Mouse (Mus musculus): ENCODE results near the gene Higd2a.
"Not testable (repeated sequence)": the region's sequence is repeated elsewhere in the genome, so short reads cannot be mapped to it uniquely, and the experiment has no call there.

Gene Higd2a

GRCm38 (mm10) chr13:54582126-54582525 is 7.9 kb upstream of the Higd2a start:
- in situ Hi-C loops (cut with MboI), result no loop called here

DNA sequence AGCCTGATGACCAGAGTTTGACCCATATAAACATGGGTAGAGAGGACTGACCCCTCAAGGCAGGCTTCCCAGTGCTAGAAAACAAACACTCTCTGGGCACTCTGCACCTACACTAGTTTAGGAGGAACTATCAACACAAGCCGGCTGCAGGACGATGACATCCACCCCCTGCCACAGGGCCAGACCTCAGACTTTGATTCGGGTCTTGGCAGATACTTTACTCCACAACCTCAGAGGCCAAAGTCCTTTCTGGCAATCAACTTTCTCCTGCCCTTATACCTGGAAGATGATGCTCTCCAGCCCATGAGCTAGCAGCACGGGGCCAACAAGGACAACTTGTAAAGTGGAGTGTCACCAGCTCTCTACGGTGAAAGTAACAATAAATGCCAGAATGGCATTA is 7.1 kb upstream of the Higd2a start:
- in situ Hi-C loops (cut with MboI), result no loop called here

DNA sequence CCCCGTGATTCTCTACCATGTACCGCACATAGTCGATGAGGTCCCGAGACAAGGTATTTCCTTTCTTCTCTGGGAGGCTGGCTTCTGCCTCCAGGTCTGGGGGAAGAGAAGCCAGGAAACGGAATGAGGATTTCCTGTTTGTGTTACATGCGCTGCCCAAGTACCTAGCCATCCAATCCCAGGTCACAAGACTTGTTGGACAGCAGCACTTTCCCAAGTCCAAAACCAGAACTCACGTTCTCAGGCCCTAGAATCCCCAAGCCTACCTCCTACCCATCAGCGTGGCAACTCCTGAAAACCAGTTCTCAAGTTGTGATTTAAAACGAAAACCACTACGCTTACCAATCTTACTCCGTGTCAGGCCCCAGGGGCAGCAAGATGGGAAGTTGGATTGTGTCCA is 4.2 kb upstream of the Higd2a start:
- in situ Hi-C loops (cut with MboI), result no loop called here

DNA sequence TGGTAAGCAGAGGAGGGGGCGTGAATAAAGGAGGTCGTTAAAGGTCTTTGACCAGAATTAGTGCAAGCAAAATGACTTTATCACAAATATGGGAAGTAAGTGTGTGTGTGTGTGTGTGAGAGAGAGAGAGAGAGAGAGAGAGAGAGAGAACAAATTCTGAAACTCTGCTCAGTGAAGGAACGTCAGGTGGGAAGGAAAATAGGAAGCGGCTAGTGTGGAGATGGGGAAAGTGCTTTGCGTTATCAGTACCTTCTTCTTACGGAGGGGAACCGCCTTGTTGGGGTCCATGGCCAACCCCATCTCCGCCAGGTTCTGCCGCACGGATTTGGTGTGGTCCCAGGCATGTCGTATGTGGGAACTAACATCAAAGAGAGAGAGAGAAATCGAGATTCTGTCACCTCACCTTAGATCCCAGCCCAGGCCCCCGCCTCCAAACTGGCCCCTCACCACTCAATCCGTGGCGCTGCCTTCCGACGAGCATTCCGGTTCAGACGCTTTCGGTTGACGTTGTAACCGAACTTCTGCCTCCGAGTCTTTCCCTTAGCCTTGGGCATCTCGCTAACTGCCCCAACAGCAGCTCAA is 502 bp upstream of the Higd2a start:
- in situ Hi-C loops (cut with MboI), result no loop called here

DNA sequence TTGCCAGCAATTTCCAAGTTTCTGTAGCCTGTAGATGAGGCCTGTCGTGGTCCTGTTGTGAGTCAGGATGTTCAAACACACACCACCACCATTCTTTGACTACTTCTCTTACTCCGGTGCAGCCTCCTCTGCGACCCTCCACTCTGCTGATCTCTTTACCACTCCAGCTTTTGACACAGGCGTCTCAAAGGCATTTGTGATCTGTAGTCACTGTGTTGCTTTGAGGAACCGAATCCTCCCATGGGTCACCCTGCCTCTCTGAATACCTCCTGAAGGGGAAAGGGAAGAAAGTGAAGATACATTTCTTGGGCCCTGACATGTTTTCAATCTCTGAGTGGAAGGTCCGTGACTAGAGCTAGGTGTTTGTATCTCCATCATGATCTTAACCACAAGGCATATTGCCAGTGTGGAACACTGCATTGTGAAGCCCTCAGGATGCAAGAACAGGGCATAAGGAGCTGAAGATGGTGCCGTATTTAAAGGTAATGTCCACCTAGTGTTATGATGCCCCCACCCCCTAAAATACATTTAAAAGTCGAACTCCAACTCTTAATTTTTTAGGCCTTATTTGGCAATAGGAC is 1.9 kb downstream of the Higd2a start:
- in situ Hi-C loops (cut with MboI), result no loop called here

DNA sequence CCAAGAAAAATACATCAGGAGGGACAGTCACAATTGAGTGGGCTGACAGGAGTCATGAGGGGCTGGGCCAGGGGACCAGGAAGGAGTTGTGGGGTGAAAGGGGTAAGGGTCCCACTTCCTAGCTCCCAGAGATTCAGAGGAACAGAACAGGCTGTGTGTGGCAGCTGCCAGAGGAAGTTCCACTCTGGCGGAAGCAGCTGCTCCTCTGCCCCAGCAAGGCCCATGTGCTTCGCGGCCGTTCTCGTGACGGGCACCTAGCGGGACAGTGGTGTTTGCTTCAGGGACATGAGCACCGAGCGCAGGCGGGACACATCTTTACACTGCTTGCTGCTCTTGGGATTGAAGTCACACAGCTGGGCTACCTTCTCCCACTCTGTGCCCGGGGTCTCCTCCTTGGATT is 3.6 kb downstream of the Higd2a start:
- in situ Hi-C loops (cut with MboI), result no loop called here

DNA sequence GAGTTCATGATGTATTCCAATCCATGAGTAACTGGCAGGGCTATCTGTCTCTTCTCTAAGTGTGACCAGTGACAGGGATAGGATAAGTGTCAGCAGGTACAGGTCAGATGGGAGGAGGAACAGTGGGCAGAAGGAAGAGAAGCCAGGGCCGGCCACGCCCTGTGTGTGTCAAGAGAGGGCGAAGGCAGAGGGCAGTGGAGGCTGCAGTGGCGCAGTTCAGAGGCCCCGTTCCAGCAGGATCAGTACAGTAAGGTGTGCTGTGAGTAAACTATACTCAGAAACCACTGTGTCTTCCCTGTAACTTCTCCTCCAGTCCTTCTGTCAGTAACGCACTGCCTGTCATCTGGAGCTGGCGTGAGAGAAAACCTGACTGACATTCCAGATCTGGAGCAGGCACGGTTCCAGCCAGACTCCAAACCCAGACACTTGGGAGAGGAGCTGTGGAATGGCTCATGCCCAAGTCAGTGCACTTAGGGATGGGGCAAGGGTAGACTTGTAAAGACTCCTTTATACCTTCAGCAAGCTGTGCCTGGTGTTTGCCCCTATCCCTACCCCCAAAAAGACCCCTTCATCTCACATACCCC is 6.2 kb downstream of the Higd2a start:
- in situ Hi-C loops (cut with MboI), result no loop called here

DNA sequence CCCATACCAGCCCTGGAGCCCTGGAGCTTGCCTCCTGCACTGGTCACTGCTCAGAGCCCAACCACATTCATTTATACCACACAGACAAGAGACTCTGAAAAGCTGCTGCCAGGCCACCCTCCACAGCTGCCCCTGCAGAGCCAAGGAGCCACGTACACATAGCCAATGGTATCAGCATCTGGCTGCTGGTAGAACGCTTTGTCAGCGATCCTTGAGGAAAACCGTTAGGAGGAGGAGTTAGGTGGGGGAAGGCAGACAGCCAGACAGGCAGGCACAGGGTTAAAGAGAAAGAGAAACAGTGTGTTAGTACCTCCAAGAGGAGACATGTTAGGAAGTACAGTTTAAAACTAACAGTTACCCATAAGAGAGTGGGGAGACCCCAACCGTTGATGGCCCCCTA is 6.9 kb downstream of the Higd2a start:
- in situ Hi-C loops (cut with MboI), result no loop called here

- in situ Hi-C loops (cut with MboI), result no loop called here
Measured at GRCm38 (mm10) chr13:54598622-54599143, 8.7 kb downstream of the Higd2a start.

- in situ Hi-C loops (cut with MboI), result no loop called here
Measured at GRCm38 (mm10) chr13:54602639-54603111, 12.7 kb downstream of the Higd2a start.

DNA sequence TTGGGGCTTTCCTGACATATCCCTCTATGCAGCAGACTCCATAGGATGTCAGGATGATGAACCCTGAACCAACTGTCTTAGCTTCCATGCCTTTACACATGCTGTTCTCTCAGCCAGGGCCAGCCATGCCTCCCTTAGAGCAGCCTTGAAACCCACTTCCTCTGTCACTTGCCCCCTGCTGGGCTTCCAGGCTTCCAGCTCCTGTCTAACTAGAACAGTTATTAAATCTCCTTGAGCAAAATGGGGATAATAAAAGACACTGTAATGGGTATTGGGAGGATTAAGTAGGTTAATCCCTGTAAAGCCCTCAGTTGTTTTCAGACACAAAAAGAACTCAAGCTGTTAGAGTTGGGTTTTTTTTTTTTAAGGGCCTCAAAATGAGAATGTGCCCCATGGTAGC is 13.5 kb downstream of the Higd2a start:
- in situ Hi-C loops (cut with MboI), result no loop called here

DNA sequence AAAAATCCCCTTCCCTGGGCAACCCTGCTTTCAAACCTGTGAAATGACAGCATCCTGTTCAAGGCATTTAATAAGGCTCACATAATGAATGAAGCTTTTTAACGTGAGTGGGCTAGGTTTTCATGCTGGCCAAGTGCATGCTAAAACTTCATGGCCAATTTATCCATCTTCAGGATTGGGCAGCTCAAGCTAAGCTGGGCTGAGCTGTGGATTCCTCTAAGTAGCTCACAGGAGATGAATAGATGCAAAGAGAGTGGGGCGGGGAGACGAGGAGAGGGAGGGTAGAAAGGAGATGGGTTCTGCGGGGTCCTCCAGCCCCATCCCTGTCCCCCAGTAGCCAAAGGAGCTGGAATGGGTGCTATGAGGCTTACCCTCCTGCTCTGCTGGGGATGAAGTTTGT is 14.2 kb downstream of the Higd2a start:
- in situ Hi-C loops (cut with MboI), result no loop called here

GRCm38 (mm10) chr13:54605426-54605825 is 15.4 kb downstream of the Higd2a start:
- in situ Hi-C loops (cut with MboI), result no loop called here

DNA sequence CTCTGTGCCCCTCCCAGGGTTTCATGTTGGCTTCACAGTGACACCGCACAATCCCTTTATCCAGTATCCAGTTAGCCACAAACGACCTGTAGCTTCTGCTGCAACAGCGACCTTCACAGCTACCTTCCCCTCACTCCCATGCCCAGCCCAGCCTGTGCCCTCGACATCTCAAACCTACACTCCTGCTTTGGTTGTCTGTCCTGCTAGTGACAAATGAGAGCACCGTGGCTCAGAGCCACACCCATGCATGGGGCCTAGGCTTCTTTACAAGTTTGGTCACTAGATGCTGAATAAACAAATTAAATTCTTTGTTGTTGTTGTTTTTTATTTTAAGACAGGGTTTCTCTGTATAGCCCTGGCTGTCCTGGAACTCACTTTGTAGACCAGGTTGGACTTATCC is 17.2 kb downstream of the Higd2a start:
- in situ Hi-C loops (cut with MboI), result no loop called here

DNA sequence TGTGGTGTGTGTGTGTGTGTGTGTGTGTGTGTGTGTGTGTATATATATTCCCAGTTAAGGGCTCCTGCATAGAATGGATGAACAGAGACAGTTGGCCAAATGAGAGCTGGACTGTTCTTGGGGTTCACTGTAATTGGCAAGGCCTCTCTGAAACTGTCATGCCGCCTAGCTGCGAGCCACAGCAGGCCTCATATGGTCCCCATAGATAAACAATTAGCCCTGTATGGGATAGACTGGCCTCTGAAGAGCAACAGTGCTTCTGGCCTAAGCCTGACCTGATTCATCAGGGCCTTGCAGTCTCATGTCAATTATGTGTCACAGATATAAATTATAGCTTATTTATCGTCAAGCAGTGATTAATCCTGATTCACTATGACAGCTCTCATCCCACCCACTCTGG is 18.0 kb downstream of the Higd2a start:
- in situ Hi-C loops (cut with MboI), result no loop called here

- in situ Hi-C loops (cut with MboI), result no loop called here
Measured at GRCm38 (mm10) chr13:54608666-54609065, 18.7 kb downstream of the Higd2a start.

DNA sequence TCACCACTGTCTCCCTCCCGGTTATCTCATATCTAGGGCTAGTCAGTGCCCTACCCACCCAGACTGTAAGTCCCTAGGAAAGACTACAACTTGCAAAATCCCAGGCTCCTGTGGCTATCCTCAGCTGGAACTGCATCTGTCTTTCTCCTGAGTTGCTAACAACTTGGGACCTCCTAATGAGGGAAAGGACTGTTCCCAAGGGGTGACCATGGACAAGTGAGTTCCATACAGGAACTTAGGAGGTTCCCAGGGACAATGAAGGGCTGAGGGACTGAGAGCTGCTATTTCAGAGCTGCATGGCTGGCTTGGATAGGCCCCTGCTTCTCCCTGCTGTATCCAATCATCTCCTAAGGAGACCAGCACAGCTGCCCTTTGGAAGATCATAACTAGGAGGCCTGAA is 19.3 kb downstream of the Higd2a start:
- in situ Hi-C loops (cut with MboI), result no loop called here

- in situ Hi-C loops (cut with MboI), result no loop called here
Measured at GRCm38 (mm10) chr13:54610613-54610971, 20.6 kb downstream of the Higd2a start.

- in situ Hi-C loops (cut with MboI), result no loop called here
Measured at GRCm38 (mm10) chr13:54610972-54611754, 21.2 kb downstream of the Higd2a start, which contains the start of gene Cltb. Gene Cltb, minus strand, starts transcription at chr13:54611344.

GRCm38 (mm10) chr13:54613141-54613540 is 23.1 kb downstream of the Higd2a start:
- in situ Hi-C loops (cut with MboI), result not testable (repeated sequence)

DNA sequence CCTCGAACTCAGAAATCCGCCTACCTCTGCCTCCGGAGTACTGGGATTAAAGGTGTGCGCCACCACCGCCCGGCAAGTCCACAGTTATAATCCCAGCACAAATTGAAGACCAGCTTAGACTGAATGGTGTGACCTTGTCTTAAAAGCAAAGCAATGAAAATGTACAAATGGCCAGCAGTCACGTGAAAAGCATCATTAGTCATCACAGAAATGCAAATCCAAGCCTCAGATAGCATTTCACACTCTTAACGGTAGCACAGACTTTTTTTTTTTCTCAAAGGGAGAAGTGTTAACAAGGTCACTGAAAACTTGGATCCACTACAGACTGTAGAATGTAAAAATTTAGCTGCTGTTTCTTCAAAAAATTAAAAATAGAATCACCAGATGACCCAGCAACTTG is 26.3 kb downstream of the Higd2a start:
- in situ Hi-C loops (cut with MboI), result no loop called here

DNA sequence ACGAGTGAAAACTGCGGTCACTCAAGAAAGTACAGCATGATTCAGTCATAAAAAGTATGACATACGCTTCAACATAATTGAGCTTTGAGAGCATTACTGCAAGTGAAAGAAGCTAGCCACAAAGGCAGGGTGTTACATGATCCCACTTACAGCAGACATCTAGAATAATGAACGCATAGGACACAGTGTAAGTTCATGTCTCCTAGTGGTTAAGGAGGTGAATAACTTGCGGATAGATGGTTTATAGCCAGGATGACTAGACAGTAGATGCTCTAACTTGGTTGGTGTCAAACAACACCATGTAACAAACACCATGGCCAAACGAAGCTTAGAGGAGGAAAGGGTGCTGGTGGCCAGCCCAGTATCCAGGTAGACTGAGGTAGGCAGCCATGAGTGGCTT is 27.0 kb downstream of the Higd2a start:
- in situ Hi-C loops (cut with MboI), result no loop called here

Measured in mature B cell (primary cell).